Mouse (Mus musculus) forebrain, embryonic 15.5 days (tissue): ENCODE measurements at regions not wholly inside any gene's neighbourhood (a gene's known extent, or its start where the extent isn't known, plus 50 kb on each side); places are given as distances from the start of the nearest gene placed in this dataset.
A peak's percentile ranks its signal among the peaks of the same experiment; 100 is the strongest.

Experiments
- ATAC-seq: fragments of 200-750 bp; cut with Nextera tagmentation; replicated peaks from 2 replicates; pipeline ENCODE4 v1.8.0; 2017; ENCODE audit warnings: mild to moderate bottlenecking, moderate TSS enrichment, moderate library complexity
- H3K27ac ChIP-seq: fragments of 300-500 bp; sonication (generic); replicated peaks from 2 replicates; pipeline ENCODE4 v1.5.1; 2015; ENCODE audit warnings: mild to moderate bottlenecking, inconsistent platforms
- H3K27me3 ChIP-seq: fragments of 300-500 bp; sonication (generic); 2 replicates; pipeline ENCODE4 v1.6.1; 2015; ENCODE audit warnings: inconsistent platforms
- H3K36me3 ChIP-seq: fragments of 300-500 bp; sonication (generic); 2 replicates; pipeline ENCODE4 v1.6.1; 2015; ENCODE audit warnings: mild to moderate bottlenecking, inconsistent platforms
- H3K4me1 ChIP-seq: fragments of 300-500 bp; sonication (generic); 2 replicates; pipeline ENCODE4 v1.6.1; 2015; ENCODE audit warnings: inconsistent platforms
- H3K4me2 ChIP-seq: fragments of 300-500 bp; sonication (generic); replicated peaks from 2 replicates; pipeline ENCODE4 v1.6.1; 2015; ENCODE audit warnings: mild to moderate bottlenecking, inconsistent platforms
- H3K4me3 ChIP-seq: fragments of 300-500 bp; sonication (generic); 2 replicates; pipeline ENCODE4 v1.5.1; 2015; ENCODE audit warnings: mild to moderate bottlenecking, inconsistent platforms
- H3K9ac ChIP-seq: fragments of 300-500 bp; sonication (generic); replicated peaks from 2 replicates; pipeline ENCODE4 v1.6.1; 2015; ENCODE audit warnings: mild to moderate bottlenecking, inconsistent platforms
- H3K9me3 ChIP-seq: fragments of 300-500 bp; sonication (generic); 2 replicates; pipeline ENCODE4 v1.6.1; 2016; ENCODE audit warnings: inconsistent platforms
- WGBS: fragments of 180-500 bp; shearing (Covaris S2); methylation state at CpG from one replicate; pipeline ENCODE4 v1.1.7; 2015; ENCODE audit warnings: mixed read lengths; 5-methylcytosine and 5-hydroxymethylcytosine counted together

DNA sequence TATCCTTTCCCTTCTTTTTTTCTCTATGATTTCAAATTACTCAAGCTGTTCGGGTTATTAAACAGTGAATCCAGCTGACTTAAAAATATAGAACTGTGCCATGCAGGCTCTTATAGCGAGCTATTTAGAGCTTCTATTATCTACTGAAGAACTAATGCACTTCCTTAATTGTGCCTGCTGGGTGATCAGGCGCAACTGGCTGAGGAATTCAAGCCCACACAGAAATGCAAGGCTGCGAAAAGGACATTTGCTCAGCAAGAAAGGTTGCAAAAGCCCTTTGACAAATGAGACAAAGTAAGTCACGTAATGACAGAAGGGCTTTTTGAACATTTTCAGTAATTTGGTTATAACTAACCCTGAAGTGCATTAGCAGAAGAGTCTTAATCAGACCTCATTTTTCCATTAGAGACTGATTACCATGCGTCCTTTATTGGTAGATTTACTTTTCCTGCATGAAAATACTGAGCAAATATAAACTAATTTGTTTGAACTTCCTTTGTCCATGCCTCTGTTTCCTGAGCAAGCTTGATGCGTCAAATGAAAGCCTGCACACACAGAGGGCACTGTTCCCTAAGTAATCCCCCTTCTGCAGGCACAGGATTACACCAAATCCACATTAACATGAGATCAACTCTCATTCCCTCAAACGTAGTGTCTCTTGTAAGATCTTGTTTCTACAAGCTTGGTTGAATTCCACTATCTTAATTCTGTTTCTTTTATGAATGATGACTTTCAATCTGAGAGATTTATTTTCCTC, 1154.7 kb upstream of the Tenm3 start:
- 4% methylated on average over 8 of the region's 8 CpGs for WGBS
- Histone ChIP-seq H3K9me3 (no peaks in the 10 kb centered on the region), H3K9ac (no peak overlapping the region), H3K27ac (no peak overlapping the region), H3K27me3 (no peaks in the 10 kb centered on the region), H3K4me2 (no peak overlapping the region), H3K36me3 (no peaks in the 10 kb centered on the region), H3K4me1 (0 out of 2 replicates have a peak, but pooled peaks cover 4% of the 10 kb centered on the region), H3K4me3 (no peak overlapping the region)
- ATAC-seq, result peak; percentile 81
